Mouse (Mus musculus) cortical plate, adult 2 months (tissue): Measurements from ENCODE around the gene Gm21750.

ENCODE experiments used
- CTCF ChIP-seq: fragments of 200-500 bp; IDR thresholded peaks from 2 replicates; pipeline ENCODE4 v1.5.1; 2011; ENCODE audit warnings: mild to moderate bottlenecking, control low read depth, low read length; ENCODE audit not compliant: insufficient read depth; ENCODE audit errors: extremely low read depth
- POLR2A ChIP-seq: fragments of 200-500 bp; IDR thresholded peaks from 2 replicates; pipeline ENCODE4 v1.6.1; 2011; ENCODE audit warnings: mild to moderate bottlenecking, low read length, control low read depth; ENCODE audit not compliant: insufficient read depth; ENCODE audit errors: extremely low read depth

DNA sequence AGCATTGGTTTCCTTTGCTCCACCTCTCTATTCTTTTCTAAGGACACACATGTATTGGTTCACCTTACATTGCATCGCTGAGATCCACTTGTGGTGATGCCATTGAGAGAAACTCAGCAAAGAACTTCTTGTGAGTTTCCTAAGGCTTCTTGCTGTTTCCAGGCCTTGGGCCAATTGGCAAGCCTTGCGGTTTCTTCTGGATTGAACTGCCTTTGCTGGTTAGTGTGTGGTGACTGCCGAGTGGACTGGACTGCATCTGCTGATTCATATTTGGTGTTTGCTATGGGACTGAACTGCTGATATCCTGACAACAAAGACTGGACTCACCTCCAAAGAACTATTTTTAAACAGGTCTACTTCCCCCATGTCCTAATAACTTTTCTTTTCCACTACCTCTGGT, 26.7 kb upstream of the Gm21750 start:
- no peak for TF ChIP-seq POLR2A
- no peak for TF ChIP-seq CTCF
